Mouse (Mus musculus) right cerebral cortex, postnatal 14 days (tissue): ENCODE data around the gene Fut7.
A peak's percentile ranks its signal among the peaks of the same experiment; 100 is the strongest.

Source experiments
- DNase-seq: peaks from one replicate; pipeline ENCODE4 v3.0.0; 2022

The Fut7 gene

DNA sequence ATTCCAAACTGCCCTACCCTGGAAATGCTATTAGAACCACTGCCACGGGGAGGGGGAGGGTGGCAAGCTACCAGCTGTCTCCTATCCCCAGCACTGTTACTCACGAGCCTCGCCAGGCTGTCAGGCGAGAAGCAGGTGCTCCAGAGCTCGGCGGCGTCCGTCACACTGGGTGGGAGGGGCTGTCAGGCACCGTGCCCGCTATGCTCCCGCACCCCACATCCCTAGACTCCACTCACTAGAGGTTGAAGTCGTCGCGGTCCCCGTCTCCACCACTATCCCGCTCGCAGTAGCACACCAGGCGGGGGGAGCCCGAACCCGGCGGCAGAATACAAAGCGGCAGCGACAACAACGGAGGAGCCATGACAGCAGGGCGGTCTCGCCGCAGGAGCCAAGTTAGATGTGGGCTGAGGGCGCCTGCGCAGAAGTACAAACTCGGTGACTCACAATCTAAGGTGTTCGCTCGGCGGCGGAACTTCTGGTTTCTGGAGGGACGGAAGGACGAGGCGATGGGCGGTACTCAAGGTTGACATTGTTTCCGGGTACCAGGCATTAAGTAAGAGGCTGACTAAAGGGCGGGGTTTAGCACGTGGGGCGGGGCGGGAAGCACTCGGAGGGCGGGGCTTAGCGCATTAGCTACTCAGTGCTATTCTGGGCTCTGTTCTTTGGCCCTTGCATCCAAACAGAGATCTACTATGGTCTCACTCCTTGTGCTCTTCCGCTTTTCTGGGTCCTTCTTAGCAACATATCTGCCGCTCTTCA is 37.7 kb downstream of the Fut7 start, which contains the start of gene Paxx:
Gene Paxx (minus strand): TSS at position 544 of the 759 bp plus-strand sequence.
- peak; percentile 92 for DNase-seq

DNA sequence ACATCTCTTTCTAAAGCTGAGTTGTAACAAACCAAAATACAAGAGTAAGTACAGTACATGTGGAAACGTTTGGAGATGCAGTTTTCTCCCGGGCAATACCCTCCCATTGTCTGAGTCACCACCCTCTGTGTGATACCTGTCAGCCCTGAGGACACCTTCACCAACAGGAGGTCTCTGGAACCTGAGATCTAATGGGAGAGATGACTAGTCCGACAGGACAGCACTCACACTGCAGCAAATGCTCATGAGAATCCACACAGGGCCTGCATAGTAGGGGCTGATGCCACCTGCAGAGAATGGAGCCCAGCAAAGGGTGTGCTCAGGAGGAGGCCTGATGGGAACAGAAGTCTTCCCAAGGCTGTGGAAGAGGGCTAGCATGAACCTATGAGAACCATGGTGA is 38.3 kb downstream of the Fut7 start:
- DNase-seq, result no peak

DNA sequence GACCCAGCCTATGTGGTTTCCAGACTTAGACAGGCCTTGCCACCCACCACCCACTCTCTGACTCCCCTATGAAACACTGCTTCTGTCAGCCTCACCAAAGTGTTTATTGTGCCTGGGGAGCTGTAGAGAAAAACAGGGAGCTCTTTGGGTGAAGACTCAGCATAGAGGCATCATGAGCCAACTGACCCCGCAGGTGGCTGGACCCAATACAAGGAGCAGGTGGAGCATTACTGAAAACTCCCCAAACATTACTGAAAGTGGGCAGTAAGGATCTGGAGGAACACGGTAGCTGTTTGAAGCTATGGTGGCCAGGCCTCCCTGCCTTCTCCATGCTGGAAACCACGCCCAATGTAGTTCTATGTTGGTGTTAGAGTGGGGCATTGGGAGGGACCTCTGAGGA is 40.6 kb downstream of the Fut7 start:
- DNase-seq, result no peak

DNA sequence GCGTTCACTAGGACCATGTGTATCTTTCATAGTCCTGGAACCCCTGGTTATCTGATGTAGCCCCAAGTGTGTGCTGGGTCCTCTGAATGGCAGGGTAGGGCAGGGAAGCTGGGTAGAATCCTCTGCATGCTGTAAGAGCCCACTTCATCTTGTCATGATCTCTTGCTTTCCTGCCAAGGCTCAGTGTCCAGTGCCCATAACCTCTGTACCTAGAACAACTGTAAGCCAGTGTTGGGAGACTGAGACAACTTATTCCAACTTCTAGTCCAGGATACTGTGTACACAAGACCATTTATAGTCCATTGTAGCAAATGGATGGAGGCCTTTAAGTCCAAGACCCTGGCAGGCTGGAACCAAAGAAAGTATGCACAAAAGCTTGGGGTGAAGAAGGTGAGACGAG is 42.2 kb downstream of the Fut7 start:
- no peak for DNase-seq

- DNase-seq, result no peak
Measured at GRCm38 (mm10) chr2:25465816-25466635, 43.0 kb downstream of the Fut7 start.

- no peak for DNase-seq
Measured at GRCm38 (mm10) chr2:25467606-25468303, 44.7 kb downstream of the Fut7 start.

DNA sequence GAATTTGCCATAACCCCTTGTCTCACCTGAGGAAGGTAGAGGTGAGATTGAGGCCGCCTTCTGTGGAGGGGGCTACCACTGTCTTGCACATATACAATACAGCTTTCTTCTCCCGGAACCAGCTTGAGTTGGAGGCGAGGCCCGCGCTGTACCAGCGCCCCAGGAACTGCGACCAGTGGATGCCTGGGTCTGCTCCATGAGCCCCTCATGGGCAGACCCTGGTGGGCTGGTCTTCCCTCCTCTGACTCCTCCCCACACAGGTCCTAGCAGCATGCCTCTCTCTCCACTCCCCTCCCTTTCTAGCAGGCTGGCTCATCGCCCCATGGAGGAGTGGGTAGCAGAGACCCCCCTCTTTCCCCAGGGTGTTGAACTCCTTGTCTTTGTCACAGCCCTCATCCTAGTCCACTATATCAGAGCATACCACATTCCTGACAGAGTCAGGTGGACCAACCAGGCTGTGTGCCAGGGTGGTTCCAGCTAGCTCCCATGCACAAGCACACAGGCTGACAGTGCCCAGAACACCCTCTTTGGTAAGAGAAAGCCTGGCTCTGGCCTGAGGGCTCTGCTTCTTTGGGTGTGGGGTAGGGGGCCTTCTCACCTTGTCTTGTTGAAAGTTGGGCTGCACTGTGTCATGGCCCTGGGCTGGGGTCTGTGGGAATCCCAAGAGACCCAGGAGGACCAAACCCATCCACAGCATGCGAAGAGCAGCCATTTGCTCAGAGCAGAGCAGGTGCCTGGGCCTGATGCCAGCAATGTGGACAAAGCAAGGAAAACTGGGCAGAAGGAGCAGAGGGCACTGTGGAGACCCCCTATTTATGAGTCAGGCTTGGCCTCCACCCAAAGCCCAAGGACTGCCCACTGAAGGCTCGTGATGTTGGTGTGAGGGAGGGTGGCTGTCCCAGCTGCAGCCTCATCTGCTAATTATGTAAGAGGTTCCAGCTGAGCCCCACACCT is 46.2 kb downstream of the Fut7 start:
- DNase-seq, result peak; percentile 50

GRCm38 (mm10) chr2:25469969-25470368 is 46.9 kb downstream of the Fut7 start, which contains the start of gene Ptgds:
Gene Ptgds (minus strand): TSS chr2:25470046.
- DNase-seq, result no peak

GRCm38 (mm10) chr2:25472550-25472949 is 49.5 kb downstream of the Fut7 start:
- DNase-seq, result no peak
